8 mouse cellular contexts compared by ENCODE assay signal in genomic region chr5:125141916-125142315, GRCm38 (mm10). TPM values are rescaled to one million over a fixed set of nuclear protein-coding genes. Genes with fewer than 3 reads are reported as not detected.
A peak's percentile ranks its signal among the peaks of the same experiment; 100 is the strongest.
DNase-seq lines count a peak whose midpoint lies in the region; ATAC-seq and TF ChIP-seq lines count a peak whose summit lies in the region.

No protein-coding gene starts in this region.

- 45% methylated on average over 5 of the region's 5 CpGs for WGBS in kidney, postnatal 0 days
- WGBS in forebrain, embryonic 10.5 days, result 64% methylated on average over 5 of the region's 5 CpGs
- 42% methylated on average over 5 of the region's 5 CpGs for WGBS in intestine, embryonic 16.5 days
- WGBS in neural tube, embryonic 13.5 days, result 42% methylated on average over 5 of the region's 5 CpGs

- no peak overlapping the region for H3K4me2 ChIP-seq in kidney, postnatal 0 days (ENCODE audit: low read length)
- H3K4me2 ChIP-seq in intestine, embryonic 16.5 days (ENCODE audit: low read depth, low read length), result peak overlapping the region; percentile 85; the same call in 1 of the 2 replicates
- H3K4me2 ChIP-seq in neural tube, embryonic 13.5 days, result peak overlapping the region; percentile 56

- H3K9ac ChIP-seq in kidney, postnatal 0 days (ENCODE audit: low read depth, low read length), result no peak overlapping the region
- H3K9ac ChIP-seq in intestine, embryonic 16.5 days (ENCODE audit: low read depth, low read length), result peak overlapping the region; percentile 35; the same call in 1 of the 2 replicates
- H3K9ac ChIP-seq in neural tube, embryonic 13.5 days, result peak overlapping the region; percentile 70

- no peaks in the 10 kb centered on the region for H3K27me3 ChIP-seq in kidney, postnatal 0 days (ENCODE audit: insufficient read depth, low read length)
- no peaks in the 10 kb centered on the region for H3K27me3 ChIP-seq in forebrain, embryonic 10.5 days (ENCODE audit: poor library complexity, severe bottlenecking)
- H3K27me3 ChIP-seq in intestine, embryonic 16.5 days (replicated peaks; ENCODE audit: control insufficient read depth, insufficient read depth, low read length), result no peaks in the 10 kb centered on the region
- no peaks in the 10 kb centered on the region for H3K27me3 ChIP-seq in neural tube, embryonic 13.5 days

- no peak overlapping the region for H3K4me3 ChIP-seq in kidney, postnatal 0 days (replicated peaks; ENCODE audit: low read depth, low read length)
- H3K4me3 ChIP-seq in forebrain, embryonic 10.5 days, result peak overlapping the region; percentile 50; the same call in 1 of the 2 replicates
- no peak overlapping the region for H3K4me3 ChIP-seq in intestine, embryonic 16.5 days (ENCODE audit: low read length)
- H3K4me3 ChIP-seq in neural tube, embryonic 13.5 days, result no peak overlapping the region

- peaks cover 59% of the 10 kb centered on the region for H3K4me1 ChIP-seq in kidney, postnatal 0 days (replicated peaks; ENCODE audit: insufficient read depth, low read length)
- peaks cover 75% of the 10 kb centered on the region for H3K4me1 ChIP-seq in forebrain, embryonic 10.5 days
- peaks cover 67% of the 10 kb centered on the region for H3K4me1 ChIP-seq in intestine, embryonic 16.5 days (ENCODE audit: control insufficient read depth, insufficient read depth, low read length)
- peaks cover 90% of the 10 kb centered on the region for H3K4me1 ChIP-seq in neural tube, embryonic 13.5 days (replicated peaks)

- ATAC-seq in kidney, postnatal 0 days (replicated peaks; ENCODE audit: low FRiP score, low read depth), result no peak
- no peak for ATAC-seq in intestine, embryonic 16.5 days
- 0 out of 2 replicates have a peak, but pooled peaks have one; percentile 3 for ATAC-seq in neural tube, embryonic 13.5 days (ENCODE audit: low read depth)

- H3K9me3 ChIP-seq in kidney, postnatal 0 days (replicated peaks; ENCODE audit: low read length), result no peaks in the 10 kb centered on the region
- H3K9me3 ChIP-seq in forebrain, embryonic 10.5 days, result no peaks in the 10 kb centered on the region
- no peaks in the 10 kb centered on the region for H3K9me3 ChIP-seq in intestine, embryonic 16.5 days (ENCODE audit: control insufficient read depth, low read length)
- no peaks in the 10 kb centered on the region for H3K9me3 ChIP-seq in neural tube, embryonic 13.5 days

- peak overlapping the region; percentile 98 for H3K27ac ChIP-seq in kidney, postnatal 0 days
- H3K27ac ChIP-seq in forebrain, embryonic 10.5 days, result peak overlapping the region; percentile 97
- H3K27ac ChIP-seq in intestine, embryonic 16.5 days (ENCODE audit: low read length), result peak overlapping the region; percentile 96
- H3K27ac ChIP-seq in neural tube, embryonic 13.5 days (replicated peaks), result peak overlapping the region; percentile 98

- DNase-seq in kidney, postnatal 0 days (ENCODE audit: low spot score), result no peak
- DNase-seq in kidney, adult 9 months, result no peak
- no peak for DNase-seq in forebrain, embryonic 10.5 days (ENCODE audit: extremely low spot score, low spot score)
- no peak for DNase-seq in layer of hippocampus, postnatal 25 days (ENCODE audit: extremely low spot score in 1 of 2, low spot score in 1 of 2)
- no peak for DNase-seq in cerebellum, adult 18-20 months
- DNase-seq in adrenal gland, postnatal 4 days (ENCODE audit: low spot score in 2 of 2), result no peak

- TF ChIP-seq CTCF in kidney, postnatal 0 days (IDR thresholded peaks at IDR 0.05; ENCODE audit: low read depth), result no peak

- no peaks in the 10 kb centered on the region for H3K36me3 ChIP-seq in kidney, postnatal 0 days (ENCODE audit: insufficient read depth, low read length)
- H3K36me3 ChIP-seq in forebrain, embryonic 10.5 days (replicated peaks), result peaks cover 12% of the 10 kb centered on the region
- no peaks in the 10 kb centered on the region for H3K36me3 ChIP-seq in intestine, embryonic 16.5 days (ENCODE audit: control insufficient read depth, insufficient read depth, low read length)
- no peaks in the 10 kb centered on the region for H3K36me3 ChIP-seq in neural tube, embryonic 13.5 days

RNA-seq across cellular contexts. Expression of gene Ncor2, which starts 37.1 kb away (rescaled TPM):
- polyA plus RNA-seq in kidney, postnatal 0 days (2015; fragmentation: Nextera tagmentation; extraction: Ambion mirVana), result 14.6 and 15.5 TPM in 2 replicates
- polyA plus RNA-seq in forebrain, embryonic 10.5 days (2016; fragmentation: Nextera tagmentation; extraction: Ambion mirVana), result 15.7 and 17.8 TPM in 2 replicates
- polyA plus RNA-seq in intestine, embryonic 16.5 days (2015; fragmentation: Nextera tagmentation; extraction: Ambion mirVana), result 13.1 and 14.4 TPM in 2 replicates
- 29.2 and 30.4 TPM in 2 replicates for polyA plus RNA-seq in neural tube, embryonic 13.5 days (2015; fragmentation: Nextera tagmentation; extraction: Ambion mirVana)
- 100 to 1,000 TPM; 229 to 297 TPM for total RNA-seq in layer of hippocampus, postnatal 25 days (2021)
- 100 to 1,000 TPM; 240 to 243 TPM for total RNA-seq in adrenal gland, postnatal 4 days (2021)
